Mouse (Mus musculus) lung, embryonic 15.5 days (tissue): ENCODE data around the gene Dab2. TPM values are rescaled to one million over a fixed set of nuclear protein-coding genes. Genes with fewer than 3 reads are reported as not detected.

Experiments
- ATAC-seq: fragments of 200-750 bp; cut with Nextera tagmentation; 2 replicates; pipeline ENCODE4 v1.8.0; 2017; ENCODE audit warnings: moderate number of reproducible peaks, borderline replicate concordance; ENCODE audit not compliant: low FRiP score, low TSS enrichment; ENCODE audit errors: extremely low read depth
- H3K27ac ChIP-seq: fragments of 300-500 bp; sonication (generic); 2 replicates; pipeline ENCODE4 v1.5.1; 2015; ENCODE audit warnings: moderate library complexity, mild to moderate bottlenecking, inconsistent platforms
- H3K27me3 ChIP-seq: fragments of 300-500 bp; sonication (generic); 2 replicates; pipeline ENCODE4 v1.6.1; 2015; ENCODE audit warnings: inconsistent platforms
- H3K36me3 ChIP-seq: fragments of 300-500 bp; sonication (generic); 2 replicates; pipeline ENCODE4 v1.6.1; 2015; ENCODE audit warnings: inconsistent platforms
- H3K4me1 ChIP-seq: fragments of 300-500 bp; sonication (generic); 2 replicates; pipeline ENCODE4 v1.6.1; 2015; ENCODE audit warnings: inconsistent platforms
- H3K4me2 ChIP-seq: fragments of 300-500 bp; sonication (generic); 2 replicates; pipeline ENCODE4 v1.6.1; 2015; ENCODE audit warnings: inconsistent platforms, mild to moderate bottlenecking, moderate library complexity
- H3K4me3 ChIP-seq: fragments of 300-500 bp; sonication (generic); 2 replicates; pipeline ENCODE4 v1.5.1; 2015; ENCODE audit warnings: mild to moderate bottlenecking, inconsistent platforms
- H3K9ac ChIP-seq: fragments of 300-500 bp; sonication (generic); 2 replicates; pipeline ENCODE4 v1.6.1; 2015; ENCODE audit warnings: inconsistent platforms
- H3K9me3 ChIP-seq: fragments of 300-500 bp; sonication (generic); 2 replicates; pipeline ENCODE4 v1.6.1; 2016; ENCODE audit warnings: inconsistent platforms
- WGBS: fragments of 180-500 bp; shearing (Covaris S2); methylation state at CpG from one replicate; pipeline ENCODE4 v1.1.7; 2015; 5-methylcytosine and 5-hydroxymethylcytosine counted together
- polyA plus RNA-seq: library from polyadenylated mRNA; unstranded; fragments of >200 nt; fragmentation: Nextera tagmentation; extraction: Ambion mirVana; gene quantifications from 2 replicates; pipeline ENCODE4 v1.2.1, GENCODE M21; 2015

The Dab2 gene
- polyA plus RNA-seq, 1 experiment from 2014 or later: 26.9 TPM

DNA sequence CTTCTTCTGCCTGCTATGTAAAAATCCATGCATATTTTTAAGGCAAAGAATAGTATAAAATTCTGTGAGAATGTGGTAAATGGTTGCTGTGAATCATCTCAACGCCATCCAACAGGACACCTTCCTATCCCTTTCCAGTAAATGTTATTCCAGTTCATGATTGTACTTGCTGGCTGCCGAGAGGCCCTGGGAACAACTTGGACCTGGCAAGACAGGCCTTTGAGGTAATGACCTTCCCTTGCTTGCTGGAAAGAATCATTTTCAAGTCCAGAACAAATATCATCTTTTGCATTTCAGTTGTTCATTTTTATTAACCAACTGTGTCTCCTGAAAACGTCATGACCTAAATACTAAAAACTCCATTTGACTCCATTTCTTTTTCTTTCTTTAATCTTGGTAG is 862 bp upstream of the Dab2 start:
- Histone ChIP-seq H3K4me3 (no peak overlapping the region), H3K9me3 (no peaks in the 10 kb centered on the region), H3K4me2 (no peak overlapping the region), H3K27me3 (no peaks in the 10 kb centered on the region), H3K27ac (no peak overlapping the region), H3K36me3 (no peaks in the 10 kb centered on the region), H3K9ac (no peak overlapping the region), H3K4me1 (no peaks in the 10 kb centered on the region)
- WGBS: 81% methylated on average over 3 of the region's 3 CpGs
- no peak for ATAC-seq

DNA sequence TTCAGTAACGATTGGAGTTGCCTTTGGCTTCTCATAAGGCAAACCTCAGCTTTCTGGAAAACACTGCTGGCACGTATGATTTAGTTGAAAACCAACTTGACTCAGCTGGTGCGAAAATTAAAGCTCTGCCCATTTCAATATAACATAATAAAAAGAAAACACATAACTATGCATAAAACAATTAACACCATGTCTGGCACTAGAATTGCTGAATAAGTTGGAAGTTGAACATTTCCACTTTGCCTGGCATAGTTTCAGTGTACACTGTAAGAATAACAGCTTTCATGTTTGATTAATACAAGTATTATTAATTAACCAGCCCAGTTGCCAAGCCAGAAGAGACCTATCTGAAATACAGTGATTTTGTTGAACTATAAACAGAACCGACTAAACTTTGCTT is 2.6 kb downstream of the Dab2 start:
- Histone ChIP-seq H3K27ac (no peak overlapping the region), H3K4me3 (no peak overlapping the region), H3K4me1 (no peaks in the 10 kb centered on the region), H3K4me2 (no peak overlapping the region), H3K9ac (no peak overlapping the region), H3K9me3 (no peaks in the 10 kb centered on the region), H3K27me3 (no peaks in the 10 kb centered on the region), H3K36me3 (no peaks in the 10 kb centered on the region)
- no peak for ATAC-seq
- WGBS: 71% methylated on average over 4 of the region's 4 CpGs

DNA sequence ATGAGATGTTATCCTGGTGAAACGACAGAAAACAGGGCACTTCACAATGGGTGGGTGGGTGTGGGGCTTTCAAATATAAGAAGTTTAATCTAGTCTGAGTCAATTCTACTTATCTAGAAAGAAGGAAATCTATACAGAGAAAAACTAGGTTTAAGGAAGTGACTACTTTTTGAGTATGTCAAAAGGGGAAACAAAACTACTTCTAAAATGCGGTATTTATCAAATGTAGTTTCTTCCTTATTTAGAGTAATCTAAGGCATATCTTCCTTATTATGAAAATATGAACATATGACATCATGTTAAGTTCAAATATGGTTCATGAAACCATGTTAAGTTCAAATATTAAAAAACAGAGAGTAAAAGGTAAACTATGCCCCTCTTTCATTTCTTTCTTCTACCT is 4.2 kb downstream of the Dab2 start:
- WGBS: 66% methylated on average over 2 of the region's 2 CpGs
- no peaks in the 10 kb centered on the region for H3K4me1 ChIP-seq
- H3K9ac ChIP-seq: no peak overlapping the region
- H3K9me3 ChIP-seq: no peaks in the 10 kb centered on the region
- no peaks in the 10 kb centered on the region for H3K27me3 ChIP-seq
- no peak overlapping the region for H3K27ac ChIP-seq
- H3K4me2 ChIP-seq: no peak overlapping the region
- no peak overlapping the region for H3K4me3 ChIP-seq
- no peaks in the 10 kb centered on the region for H3K36me3 ChIP-seq
- no peak for ATAC-seq

DNA sequence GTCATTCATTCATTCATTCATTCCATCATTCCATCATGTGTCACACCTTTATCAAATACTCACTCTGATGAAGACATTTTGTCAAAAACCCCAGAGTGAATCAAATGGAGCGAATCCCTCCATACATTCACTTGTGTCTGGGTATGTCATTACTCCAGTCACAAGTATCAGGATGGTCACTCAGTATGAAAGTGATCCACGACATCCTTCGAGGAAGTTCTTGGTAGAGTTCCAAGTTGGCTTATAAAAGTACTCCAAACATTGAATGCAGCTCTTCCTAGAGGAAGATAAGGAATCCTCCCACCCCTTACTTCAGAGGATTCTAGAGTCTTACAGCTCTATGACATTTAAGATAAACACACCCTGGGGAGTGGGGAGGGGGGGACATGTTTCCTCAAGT is 10.0 kb downstream of the Dab2 start:
- no peak for ATAC-seq
- H3K9me3 ChIP-seq: no peaks in the 10 kb centered on the region
- no peak overlapping the region for H3K4me2 ChIP-seq
- no peaks in the 10 kb centered on the region for H3K36me3 ChIP-seq
- WGBS: 54% methylated on average over 3 of the region's 3 CpGs
- no peak overlapping the region for H3K4me3 ChIP-seq
- no peak overlapping the region for H3K9ac ChIP-seq
- no peaks in the 10 kb centered on the region for H3K4me1 ChIP-seq
- H3K27ac ChIP-seq: no peak overlapping the region
- H3K27me3 ChIP-seq: no peaks in the 10 kb centered on the region

- 68% methylated on average over 4 of the region's 4 CpGs for WGBS
- ATAC-seq: no peak
Measured at GRCm38 (mm10) chr15:6310417-6310816, 10.8 kb downstream of the Dab2 start.

DNA sequence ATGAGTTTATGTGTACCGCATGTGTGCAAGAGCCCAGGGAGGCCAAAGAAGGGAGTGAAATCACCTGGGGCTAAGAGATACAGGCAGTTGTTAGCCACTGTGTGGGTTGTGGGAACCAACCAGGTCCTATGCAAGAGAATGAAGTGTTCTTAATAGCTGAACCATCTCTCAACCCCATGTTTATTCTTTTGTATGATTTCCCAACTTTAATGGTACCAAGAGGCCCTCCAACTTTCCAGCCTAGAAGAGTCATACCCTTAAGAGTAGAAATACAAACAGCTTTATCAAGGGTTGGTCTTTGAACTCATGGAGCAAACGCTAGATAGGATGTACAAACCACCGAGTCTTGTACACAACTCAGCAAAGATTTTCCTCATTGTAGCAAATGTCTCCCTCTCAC is 12.8 kb downstream of the Dab2 start:
- no peak overlapping the region for H3K4me2 ChIP-seq
- H3K9me3 ChIP-seq: no peaks in the 10 kb centered on the region
- no peaks in the 10 kb centered on the region for H3K36me3 ChIP-seq
- H3K4me1 ChIP-seq: no peaks in the 10 kb centered on the region
- H3K27ac ChIP-seq: no peak overlapping the region
- H3K9ac ChIP-seq: no peak overlapping the region
- 65% methylated on average over 3 of the region's 3 CpGs for WGBS
- ATAC-seq: no peak
- H3K27me3 ChIP-seq: no peaks in the 10 kb centered on the region
- H3K4me3 ChIP-seq: no peak overlapping the region

More at GRCm38 (mm10) chr15:6310417-6310816, 10.8 kb downstream of the Dab2 start:
- Histone ChIP-seq H3K4me1 (no peaks in the 10 kb centered on the region), H3K9ac (no peak overlapping the region), H3K9me3 (no peaks in the 10 kb centered on the region), H3K27me3 (no peaks in the 10 kb centered on the region), H3K27ac (no peak overlapping the region), H3K4me2 (no peak overlapping the region), H3K36me3 (no peaks in the 10 kb centered on the region), H3K4me3 (no peak overlapping the region)

GRCm38 (mm10) chr15:6319352-6319751 is 19.8 kb downstream of the Dab2 start:
- Histone ChIP-seq H3K4me1 (no peaks in the 10 kb centered on the region; the same call in 1 of the 2 replicates), H3K27me3 (no peaks in the 10 kb centered on the region), H3K4me3 (no peak overlapping the region), H3K9me3 (no peaks in the 10 kb centered on the region), H3K27ac (no peak overlapping the region), H3K4me2 (no peak overlapping the region), H3K9ac (no peak overlapping the region), H3K36me3 (no peaks in the 10 kb centered on the region)
- 85% methylated on average over 6 of the region's 6 CpGs for WGBS
- no peak for ATAC-seq

DNA sequence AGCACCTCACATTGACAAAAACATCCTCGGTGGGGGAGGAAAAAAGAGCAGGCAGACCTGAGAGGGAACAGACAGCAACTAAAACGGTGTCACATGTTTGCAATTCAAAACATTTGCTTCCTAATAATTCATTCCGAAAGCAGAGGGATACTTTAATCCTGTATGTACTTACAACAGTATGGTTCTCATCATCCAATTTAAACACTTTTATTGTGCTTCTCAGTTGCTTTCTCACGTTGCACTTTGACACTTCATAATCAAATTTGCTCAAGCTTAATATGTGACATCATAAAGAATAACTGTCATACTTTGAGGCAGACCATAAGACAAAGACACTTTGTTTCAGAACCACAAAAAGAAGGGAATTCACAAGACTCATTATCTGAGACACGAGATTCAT is 20.9 kb downstream of the Dab2 start:
- 29% methylated on average over 5 of the region's 5 CpGs for WGBS
- H3K27ac ChIP-seq: no peak overlapping the region

GRCm38 (mm10) chr15:6321263-6321662 is 21.7 kb downstream of the Dab2 start:
- peaks cover 7% of the 10 kb centered on the region; the same call in 1 of the 2 replicates for H3K4me1 ChIP-seq
- 60% methylated on average over 4 of the region's 4 CpGs for WGBS
- no peaks in the 10 kb centered on the region for H3K9me3 ChIP-seq
- H3K27me3 ChIP-seq: no peaks in the 10 kb centered on the region
- ATAC-seq: no peak
- H3K4me3 ChIP-seq: no peak overlapping the region
- no peak overlapping the region for H3K27ac ChIP-seq
- H3K9ac ChIP-seq: no peak overlapping the region
- H3K4me2 ChIP-seq: no peak overlapping the region
- H3K36me3 ChIP-seq: no peaks in the 10 kb centered on the region

More for the DNA sequence above, 20.9 kb downstream of the Dab2 start:
- ATAC-seq: no peak
- Histone ChIP-seq H3K36me3 (no peaks in the 10 kb centered on the region), H3K4me1 (peaks cover 1% of the 10 kb centered on the region; the same call in 1 of the 2 replicates), H3K4me3 (no peak overlapping the region), H3K9me3 (no peaks in the 10 kb centered on the region), H3K9ac (no peak overlapping the region), H3K27me3 (no peaks in the 10 kb centered on the region), H3K4me2 (no peak overlapping the region)

- ATAC-seq: no peak
- H3K36me3 ChIP-seq: no peaks in the 10 kb centered on the region
- H3K4me2 ChIP-seq: no peak overlapping the region
- no peak overlapping the region for H3K4me3 ChIP-seq
- no peaks in the 10 kb centered on the region for H3K27me3 ChIP-seq
- 46% methylated on average over 5 of the region's 5 CpGs for WGBS
- H3K9ac ChIP-seq: no peak overlapping the region
- no peaks in the 10 kb centered on the region for H3K9me3 ChIP-seq
- H3K27ac ChIP-seq: no peak overlapping the region
- H3K4me1 ChIP-seq: peaks cover 7% of the 10 kb centered on the region; the same call in 1 of the 2 replicates
Measured at GRCm38 (mm10) chr15:6322311-6322710, 22.7 kb downstream of the Dab2 start.

GRCm38 (mm10) chr15:6323577-6323976 is 24.0 kb downstream of the Dab2 start:
- WGBS: 51% methylated on average over 7 of the region's 7 CpGs
- Histone ChIP-seq H3K27me3 (no peaks in the 10 kb centered on the region), H3K4me1 (peaks cover 7% of the 10 kb centered on the region; the same call in 1 of the 2 replicates), H3K9me3 (no peaks in the 10 kb centered on the region), H3K36me3 (no peaks in the 10 kb centered on the region), H3K4me3 (no peak overlapping the region), H3K9ac (no peak overlapping the region), H3K27ac (no peak overlapping the region), H3K4me2 (no peak overlapping the region)
- peak; percentile 23; the same call in 1 of the 2 replicates for ATAC-seq

GRCm38 (mm10) chr15:6325443-6325842 is 25.9 kb downstream of the Dab2 start:
- no peaks in the 10 kb centered on the region for H3K36me3 ChIP-seq
- H3K27me3 ChIP-seq: no peaks in the 10 kb centered on the region
- no peak overlapping the region for H3K4me2 ChIP-seq
- no peak overlapping the region for H3K27ac ChIP-seq
- H3K9ac ChIP-seq: no peak overlapping the region
- H3K4me1 ChIP-seq: peaks cover 7% of the 10 kb centered on the region; the same call in 1 of the 2 replicates
- H3K4me3 ChIP-seq: no peak overlapping the region
- 60% methylated on average over 4 of the region's 4 CpGs for WGBS
- no peaks in the 10 kb centered on the region for H3K9me3 ChIP-seq
- ATAC-seq: no peak

DNA sequence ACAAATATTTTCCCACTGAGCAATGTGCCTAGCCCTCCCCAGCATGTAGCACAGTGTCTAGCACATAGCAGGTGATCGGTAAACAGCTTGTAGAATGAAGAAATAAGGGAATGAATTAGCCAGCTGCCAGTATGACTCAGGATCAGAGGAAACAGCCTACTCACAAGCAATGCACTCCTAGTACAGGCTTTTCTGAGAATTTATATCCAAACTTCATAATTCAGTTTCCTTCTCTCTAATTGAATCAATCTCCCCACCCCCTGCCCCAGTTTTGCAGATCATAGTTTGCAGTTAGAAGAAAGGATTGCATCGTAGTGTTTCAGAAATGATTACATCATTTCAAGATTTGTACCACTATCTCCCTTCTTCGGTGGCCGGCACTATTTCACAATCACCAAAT is 26.4 kb downstream of the Dab2 start:
- ATAC-seq: no peak
- H3K4me3 ChIP-seq: no peak overlapping the region
- H3K9me3 ChIP-seq: no peaks in the 10 kb centered on the region
- H3K36me3 ChIP-seq: no peaks in the 10 kb centered on the region
- H3K9ac ChIP-seq: no peak overlapping the region
- H3K4me2 ChIP-seq: no peak overlapping the region
- H3K4me1 ChIP-seq: peaks cover 7% of the 10 kb centered on the region; the same call in 1 of the 2 replicates
- 46% methylated on average over 4 of the region's 4 CpGs for WGBS
- no peaks in the 10 kb centered on the region for H3K27me3 ChIP-seq
- no peak overlapping the region for H3K27ac ChIP-seq
